Mouse (Mus musculus) urinary bladder, postnatal 0 days (tissue): Measurements from ENCODE around the gene Ywhab. TPM values are rescaled to one million over a fixed set of nuclear protein-coding genes. Genes with fewer than 3 reads are reported as not detected.

Experiments used
- polyA plus RNA-seq: library from polyadenylated mRNA; unstranded; fragments of >200 nt; fragmentation: Nextera tagmentation; extraction: Ambion mirVana; gene quantifications from 2 replicates; pipeline ENCODE4 v1.2.1, GENCODE M21; 2015

Ywhab gene
- polyA plus RNA-seq = 228 and 257 TPM in 2 replicates

GRCm38 (mm10) chr2:163994654-163994976 is at the start of gene Ywhab:
TSS of gene Ywhab (plus strand) at chr2:163994960.

GRCm38 (mm10) chr2:164025150-164025549 is 30.4 kb downstream of the Ywhab start, which contains the start of gene Pabpc1l:
TSS of gene Pabpc1l (plus strand) at chr2:164025450.

Other genes starting within 250 kb of the Ywhab start
- gene Ada, start 244.7 kb upstream of the Ywhab start, polyA plus RNA-seq = 10.2 and 11.6 TPM in 2 replicates
- gene Ccn5, start 174.1 kb upstream of the Ywhab start, polyA plus RNA-seq = 4.4 and 6.8 TPM in 2 replicates
- not detected in 2 replicates for gene Kcnk15, start 141.3 kb upstream of the Ywhab start, polyA plus RNA-seq
- 0.04 TPM in 2 replicates for gene Rims4, start 76.3 kb upstream of the Ywhab start, polyA plus RNA-seq
- gene Pabpc1l, start 30.5 kb downstream of the Ywhab start, polyA plus RNA-seq = 0.17 and 0.80 TPM in 2 replicates
- gene Stk4, start 75.4 kb downstream of the Ywhab start, polyA plus RNA-seq = 10.7 and 13.0 TPM in 2 replicates
- 23.6 and 24.4 TPM in 2 replicates for gene Tomm34, start 76.2 kb downstream of the Ywhab start, polyA plus RNA-seq
- gene Kcns1, start 176.2 kb downstream of the Ywhab start, polyA plus RNA-seq = 0.07 TPM in 1 of 2 replicates, not detected in the other
- gene Wfdc5, start 187.8 kb downstream of the Ywhab start, polyA plus RNA-seq = 0.08 TPM in 1 of 2 replicates, not detected in the other
- gene Wfdc12, start 195.6 kb downstream of the Ywhab start, polyA plus RNA-seq = not detected in 2 replicates
- gene Wfdc15a, start 205.2 kb downstream of the Ywhab start, polyA plus RNA-seq = not detected in 2 replicates
- 50.1 and 50.4 TPM in 2 replicates for gene Wfdc15b, start 226.7 kb downstream of the Ywhab start, polyA plus RNA-seq
- not detected in 2 replicates for gene Svs2, start 243.5 kb downstream of the Ywhab start, polyA plus RNA-seq